Mouse (Mus musculus) natural killer cell, adult 2 months (primary cell): ENCODE results near the gene Cxcl9.

ENCODE experiments used
- DNase-seq, 2 experiments: peaks; one replicate each; pipeline ENCODE4 v3.0.0; 2022; ENCODE audit warnings: low spot score in 2 of 2

Cxcl9 gene

DNA sequence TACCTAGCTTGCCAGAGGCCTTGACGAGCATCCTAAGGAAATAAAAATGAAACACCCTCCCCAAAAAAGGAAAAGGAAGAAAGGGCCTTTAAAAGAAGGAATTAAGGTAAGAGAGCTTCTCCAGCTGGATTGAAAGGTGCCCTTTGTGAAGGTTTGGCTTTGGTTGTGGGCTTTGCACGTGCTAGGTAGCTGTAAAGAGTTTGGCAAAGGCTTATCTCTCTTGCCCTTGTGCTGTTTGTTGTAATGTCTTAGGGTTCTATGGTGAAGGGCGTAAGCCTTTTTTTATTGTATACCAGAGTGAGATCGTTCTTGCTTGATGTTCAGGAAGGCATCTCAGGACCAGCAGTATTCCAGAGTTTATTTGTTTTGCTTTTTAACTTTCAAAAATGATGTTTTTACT lies 12.7 kb upstream of the Cxcl9 start:
- no peak for DNase-seq

DNA sequence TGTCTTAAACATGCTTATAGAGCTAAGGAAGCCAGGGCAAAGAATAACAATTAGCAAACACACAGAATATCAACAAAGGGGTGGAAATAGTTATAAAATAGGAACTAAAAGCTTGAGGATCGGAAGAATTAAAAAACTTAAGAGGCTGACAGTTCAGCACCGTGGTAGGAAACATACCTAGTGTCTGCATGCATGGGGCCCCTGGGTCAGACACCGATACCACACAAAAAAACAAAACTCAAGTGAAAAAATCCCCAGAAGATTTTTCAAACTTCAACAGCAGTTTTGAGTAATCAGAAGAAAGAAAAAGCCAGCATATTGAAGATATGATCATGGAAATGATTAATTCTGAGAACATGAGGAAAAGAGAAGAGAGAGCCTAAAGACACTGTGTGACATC lies 8.9 kb upstream of the Cxcl9 start:
- DNase-seq, result no peak

DNA sequence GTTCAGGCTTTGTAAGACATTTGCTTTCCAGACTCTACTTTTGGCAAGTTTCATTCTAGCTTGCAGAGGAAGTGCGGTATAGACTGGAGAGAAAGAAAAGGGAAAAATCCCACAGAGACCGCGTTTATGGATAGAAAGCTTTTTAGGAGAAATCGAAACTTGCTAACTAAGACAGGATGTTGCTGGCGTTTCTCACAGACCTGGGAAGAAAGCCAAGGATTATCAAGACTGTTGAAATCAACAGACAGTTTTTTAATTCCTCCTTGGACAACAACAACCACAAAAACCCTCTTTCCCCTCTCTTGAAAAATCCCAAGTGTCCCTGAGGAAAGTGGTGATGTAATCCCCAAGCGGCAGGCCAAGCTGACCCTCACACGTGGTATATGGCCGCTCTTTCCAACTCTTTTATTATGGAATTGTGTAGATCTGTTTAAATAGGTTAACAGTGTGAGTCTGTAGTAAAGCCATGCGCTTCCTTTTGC lies 4.5 kb upstream of the Cxcl9 start:
- DNase-seq, result no peak

- no peak for DNase-seq
Observed at GRCm38 (mm10) chr5:92331635-92332338, 3.9 kb upstream of the Cxcl9 start, which contains the start of gene Art3. Gene Art3, plus strand, starts transcription at chr5:92331827.

GRCm38 (mm10) chr5:92331122-92331521 lies 3.2 kb upstream of the Cxcl9 start:
- DNase-seq, result no peak

- DNase-seq, result peak; percentile 14 to 30
Observed at GRCm38 (mm10) chr5:92327367-92327766, 512 bp downstream of the Cxcl9 start.

DNA sequence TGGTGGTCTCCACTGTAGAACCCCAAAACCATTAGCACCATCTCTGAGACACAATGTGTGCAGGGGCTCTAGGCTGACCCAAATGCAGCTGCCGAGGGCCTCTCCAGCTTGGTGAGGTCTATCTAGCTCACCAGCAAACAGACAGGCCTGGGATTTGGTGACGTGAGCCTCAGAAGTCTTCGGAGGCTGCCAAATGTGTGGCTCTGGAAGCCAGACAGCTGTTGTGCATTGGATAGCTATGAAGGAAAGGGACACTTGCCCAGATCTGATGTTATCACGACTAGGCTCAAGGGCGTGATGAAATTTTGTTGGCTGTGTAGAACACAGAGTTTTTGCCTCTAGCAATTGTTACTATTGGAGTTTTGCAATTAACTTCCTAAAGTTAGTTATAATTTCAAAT lies 4.6 kb downstream of the Cxcl9 start:
- DNase-seq, result no peak

GRCm38 (mm10) chr5:92322612-92323011 lies 5.3 kb downstream of the Cxcl9 start:
- DNase-seq, result no peak

- DNase-seq, result no peak
Observed at GRCm38 (mm10) chr5:92321631-92322400, 6.1 kb downstream of the Cxcl9 start.

- no peak for DNase-seq
Observed at GRCm38 (mm10) chr5:92318596-92318995, 9.3 kb downstream of the Cxcl9 start.

- DNase-seq, result no peak
Observed at GRCm38 (mm10) chr5:92318119-92318518, 9.8 kb downstream of the Cxcl9 start.

DNA sequence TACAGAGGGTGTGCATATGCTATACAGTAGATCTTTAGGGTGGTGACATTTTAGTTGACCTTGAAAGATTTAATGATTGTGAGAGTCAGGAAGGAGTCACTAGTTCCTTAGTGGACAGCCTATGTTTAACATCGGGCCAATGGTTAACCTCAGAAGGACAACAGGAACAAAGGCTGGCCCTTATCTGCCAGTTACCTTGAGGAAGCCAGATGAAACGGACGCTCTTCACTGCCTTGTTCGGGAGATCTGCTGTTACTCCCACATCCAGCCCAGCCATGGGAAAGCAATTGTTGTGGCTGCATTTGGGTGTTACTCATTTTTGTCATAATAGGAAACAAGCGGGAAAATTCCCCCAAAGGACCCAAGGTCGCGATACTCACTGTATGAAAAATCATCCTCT lies 14.1 kb downstream of the Cxcl9 start:
- no peak for DNase-seq

DNA sequence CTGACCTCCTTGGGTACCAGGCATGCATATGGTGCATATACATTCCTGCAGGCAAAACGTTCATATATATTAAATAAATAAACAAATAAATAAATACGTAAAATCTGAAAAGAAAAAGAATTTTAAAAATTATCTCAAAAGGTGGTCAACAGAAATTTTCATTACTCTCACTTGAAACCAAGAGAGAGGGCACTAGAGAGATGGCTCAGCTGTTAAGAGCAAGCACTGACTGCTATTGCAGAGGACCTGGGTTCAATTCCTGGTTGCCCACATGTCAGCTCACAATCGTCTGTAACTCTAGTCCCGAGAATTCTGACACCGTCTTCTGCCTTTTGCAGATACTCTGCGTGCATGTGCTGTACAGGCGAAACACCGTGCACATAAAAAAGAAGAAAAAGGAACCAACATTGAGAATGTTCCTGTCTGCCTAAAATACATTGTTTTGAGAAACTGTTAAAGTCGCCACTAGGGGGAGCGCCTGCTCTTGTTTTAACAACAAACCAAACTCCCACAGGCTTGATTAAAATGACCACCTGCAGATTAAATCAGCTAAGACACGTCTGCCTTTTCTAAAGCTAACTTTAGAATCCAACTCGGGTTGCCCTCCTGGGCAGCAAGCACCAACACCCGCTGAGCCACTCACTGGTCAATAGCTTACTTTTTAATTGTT lies 15.7 kb downstream of the Cxcl9 start:
- DNase-seq, result peak; percentile 77 to 86

DNA sequence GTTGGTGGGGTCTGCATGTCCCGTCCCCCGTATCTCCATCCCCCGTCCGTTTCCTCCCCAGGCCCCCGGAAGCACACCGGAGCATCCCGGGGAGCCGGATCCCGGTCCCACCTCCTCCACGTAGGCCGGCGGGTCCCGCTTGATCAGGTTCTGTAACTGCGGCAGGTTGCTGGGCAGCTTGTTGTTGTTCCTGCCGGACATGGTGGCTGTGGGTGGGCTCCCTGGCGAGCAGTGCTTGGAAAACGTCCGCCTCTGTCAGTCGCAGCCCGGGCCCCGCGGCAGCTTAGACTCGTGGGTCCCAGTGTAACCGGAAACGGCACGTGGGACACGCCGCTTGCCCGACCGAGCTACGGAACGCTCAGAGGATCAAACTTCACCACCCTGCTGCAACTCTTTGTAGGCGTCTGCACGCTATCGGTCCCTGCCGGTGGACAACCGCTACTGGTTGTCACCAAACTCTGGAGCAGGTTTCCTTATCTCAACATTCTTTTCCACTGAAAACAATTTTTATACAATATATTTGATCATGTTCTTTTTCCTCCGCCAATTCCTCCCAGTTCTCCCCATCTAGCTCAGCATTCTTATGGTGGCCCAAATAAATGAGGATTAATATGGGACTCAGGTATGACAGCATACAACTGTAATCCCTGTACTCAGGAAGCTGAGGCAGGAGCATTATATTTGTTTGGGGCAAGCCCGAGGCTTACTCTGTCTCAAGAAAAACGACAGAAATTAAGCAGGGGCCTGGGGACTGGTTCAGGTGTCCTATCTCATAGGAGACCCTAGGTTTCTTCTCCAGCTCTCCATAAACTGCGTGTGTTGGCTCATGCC lies 18.0 kb downstream of the Cxcl9 start, which contains the start of gene Sdad1:
Gene Sdad1, minus strand, starts transcription at position 799 of the 831 bp plus-strand sequence.
- peak; percentile 87 to 92 for DNase-seq

- no peak for DNase-seq
Observed at GRCm38 (mm10) chr5:92304291-92304690, 23.6 kb downstream of the Cxcl9 start.

DNA sequence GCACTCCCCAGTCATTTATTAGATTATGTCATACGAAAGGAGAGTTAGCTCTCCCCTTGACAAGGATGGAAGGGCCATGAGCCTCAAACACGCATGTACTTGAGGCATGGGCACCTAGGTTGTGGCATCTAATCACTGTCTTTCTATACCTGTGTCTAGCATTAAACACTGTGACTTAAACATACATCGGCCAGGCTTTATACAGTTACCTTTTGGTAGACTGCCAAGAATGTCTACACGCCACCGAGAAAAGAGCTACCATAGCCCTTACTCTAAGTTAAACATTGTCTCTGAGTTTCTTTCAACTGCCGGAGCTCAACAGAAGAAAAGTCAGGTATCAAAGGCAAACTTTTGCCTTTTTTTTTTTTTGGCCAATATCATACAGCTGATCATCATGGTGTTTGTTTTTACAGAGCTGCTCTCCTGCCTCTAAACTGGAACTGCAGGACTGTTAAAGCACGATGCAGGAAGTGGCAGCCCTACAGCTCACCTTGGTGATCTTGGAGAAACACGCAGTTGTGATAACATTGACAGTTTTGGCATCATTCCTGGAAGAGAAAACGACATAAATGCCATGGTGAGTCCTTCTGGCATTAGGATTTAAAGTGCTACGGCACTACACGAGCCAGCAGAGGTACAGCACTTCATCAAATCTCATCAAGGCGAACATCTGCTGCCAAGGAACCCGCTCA lies 25.6 kb downstream of the Cxcl9 start:
- DNase-seq, result no peak

- DNase-seq, result no peak
Observed at GRCm38 (mm10) chr5:92294525-92294924, 33.4 kb downstream of the Cxcl9 start.

GRCm38 (mm10) chr5:92291652-92292414 lies 36.0 kb downstream of the Cxcl9 start:
- no peak for DNase-seq

DNA sequence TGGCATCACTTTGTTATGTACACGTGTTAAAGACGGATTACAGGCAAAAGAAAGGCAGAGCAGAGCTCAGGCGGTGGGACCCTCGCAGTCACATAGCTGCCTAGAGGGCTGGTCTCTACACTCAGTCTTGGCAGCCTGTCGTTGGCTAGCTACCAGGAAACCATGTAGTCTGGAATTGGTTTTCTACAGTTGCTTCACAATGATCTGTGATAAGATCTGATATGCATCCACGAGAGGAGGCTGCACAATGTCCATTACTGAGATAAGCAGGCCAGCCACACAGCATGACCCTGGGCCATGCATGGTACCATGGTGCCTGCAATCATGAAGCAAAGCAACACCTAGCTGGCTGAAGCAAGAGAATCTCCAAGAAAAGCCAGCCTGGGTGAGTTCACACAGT lies 40.0 kb downstream of the Cxcl9 start:
- no peak for DNase-seq

DNA sequence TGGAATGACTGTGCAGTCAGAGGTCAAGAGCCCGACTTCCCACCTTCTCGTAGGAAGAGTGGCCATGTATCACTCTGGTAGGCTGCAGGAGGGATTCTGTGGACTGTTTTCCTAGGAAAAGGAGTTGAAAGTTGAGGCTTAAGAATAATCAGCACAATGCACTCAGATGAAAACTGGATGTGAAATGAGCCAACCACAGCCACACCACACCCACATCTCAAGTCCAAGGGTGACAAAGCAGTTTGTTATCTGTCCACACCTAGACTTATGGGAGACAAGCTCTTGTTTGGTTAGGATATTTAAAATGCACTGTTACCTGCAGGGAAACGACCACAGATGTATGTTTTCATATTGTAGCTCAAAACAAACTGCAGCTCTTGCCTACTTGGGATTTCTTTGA lies 44.8 kb downstream of the Cxcl9 start:
- DNase-seq, result no peak
